Mouse (Mus musculus): ENCODE measurements around the gene Flnc. TPM values are rescaled to one million over a fixed set of nuclear protein-coding genes. Genes with fewer than 3 reads are reported as not detected.

Flnc gene
- polyA plus RNA-seq, 1 experiment from 2014 or later = 0.07 TPM

GRCm38 (mm10) chr6:29391802-29392201, 41.3 kb upstream of the Flnc start:
- DNase-seq (no peak), ATAC-seq (no peak)
- Histone ChIP-seq H3K4me2 (ENCODE audit: low read depth, low read length) (no peak overlapping the region), H3K27me3 (ENCODE audit: insufficient read depth, low read length) (peaks cover 41% of the 10 kb centered on the region), H3K9me3 (ENCODE audit: low read length) (no peaks in the 10 kb centered on the region), H3K27ac (ENCODE audit: low read depth) (no peak overlapping the region), H3K9ac (replicated peaks) (no peak overlapping the region), H3K4me3 (ENCODE audit: low read depth, low read length) (no peak overlapping the region), H3K4me1 (ENCODE audit: insufficient read depth) (peaks cover 17% of the 10 kb centered on the region), H3K36me3 (replicated peaks; ENCODE audit: insufficient read depth, low read length) (no peaks in the 10 kb centered on the region)
- TF ChIP-seq EP300 (IDR thresholded peaks at IDR 0.05; ENCODE audit: low read depth) (no peak), CTCF (IDR thresholded peaks at IDR 0.05; ENCODE audit: low read depth) (0 out of 2 replicates have a peak, but pooled peaks have one; percentile 23)
- 67% methylated on average over 4 of the region's 4 CpGs for WGBS (ENCODE audit: insufficient replicate concordance)

- Histone ChIP-seq H3K27ac (ENCODE audit: low read depth) (no peak overlapping the region), H3K27me3 (ENCODE audit: insufficient read depth, low read length) (peaks cover 63% of the 10 kb centered on the region), H3K36me3 (replicated peaks; ENCODE audit: insufficient read depth, low read length) (no peaks in the 10 kb centered on the region), H3K9ac (replicated peaks) (no peak overlapping the region), H3K4me3 (ENCODE audit: low read depth, low read length) (no peak overlapping the region), H3K4me2 (ENCODE audit: low read depth, low read length) (no peak overlapping the region), H3K9me3 (ENCODE audit: low read length) (no peaks in the 10 kb centered on the region), H3K4me1 (ENCODE audit: insufficient read depth) (peaks cover 8% of the 10 kb centered on the region; the same call in 1 of the 2 replicates)
- no peak for ATAC-seq
- 69% methylated on average over 1 of the region's 1 CpGs for WGBS (ENCODE audit: insufficient replicate concordance)
- TF ChIP-seq CTCF (IDR thresholded peaks at IDR 0.05; ENCODE audit: low read depth) = no peak
- no peak for TF ChIP-seq EP300 (IDR thresholded peaks at IDR 0.05; ENCODE audit: low read depth)
- DNase-seq = no peak
Observed at GRCm38 (mm10) chr6:29394286-29394685, 38.8 kb upstream of the Flnc start.

GRCm38 (mm10) chr6:29395910-29396713, 36.9 kb upstream of the Flnc start, which contains the start of gene Ccdc136:
Gene Ccdc136, plus strand, starts transcription at chr6:29396309.
- no peak for TF ChIP-seq EP300 (IDR thresholded peaks at IDR 0.05; ENCODE audit: low read depth)
- TF ChIP-seq CTCF (IDR thresholded peaks at IDR 0.05; ENCODE audit: low read depth) = no peak
- H3K9ac ChIP-seq (replicated peaks) = no peak within 1 kb of the TSS
- H3K36me3 ChIP-seq (replicated peaks; ENCODE audit: insufficient read depth, low read length) = no peaks in the 10 kb centered on the region
- no peak within 1 kb of the TSS for H3K27ac ChIP-seq (ENCODE audit: low read depth)
- WGBS (ENCODE audit: insufficient replicate concordance) = 1% methylated on average over 27 of the region's 49 CpGs
- peak within 1 kb of the TSS; percentile 83 for H3K4me2 ChIP-seq (ENCODE audit: low read depth, low read length)
- ATAC-seq (peak; percentile 73), DNase-seq (peak; percentile 60)
- H3K4me1 ChIP-seq (ENCODE audit: insufficient read depth) = peaks cover 8% of the 10 kb centered on the region; the same call in 1 of the 2 replicates
- H3K9me3 ChIP-seq (ENCODE audit: low read length) = no peaks in the 10 kb centered on the region
- H3K4me3 ChIP-seq (ENCODE audit: low read depth, low read length) = peak within 1 kb of the TSS; percentile 48
- peaks cover 66% of the 10 kb centered on the region for H3K27me3 ChIP-seq (ENCODE audit: insufficient read depth, low read length)

GRCm38 (mm10) chr6:29396714-29397540, 36.1 kb upstream of the Flnc start:
- ATAC-seq (0 out of 2 replicates have a peak, but pooled peaks have one; percentile 10), DNase-seq (no peak)
- 10% methylated on average over 24 of the region's 24 CpGs for WGBS (ENCODE audit: insufficient replicate concordance)
- H3K4me2 ChIP-seq (ENCODE audit: low read depth, low read length) = peak overlapping the region; percentile 83
- H3K4me1 ChIP-seq (ENCODE audit: insufficient read depth) = peaks cover 8% of the 10 kb centered on the region; the same call in 1 of the 2 replicates
- H3K27ac ChIP-seq (ENCODE audit: low read depth) = no peak overlapping the region
- no peaks in the 10 kb centered on the region for H3K9me3 ChIP-seq (ENCODE audit: low read length)
- peaks cover 66% of the 10 kb centered on the region for H3K27me3 ChIP-seq (ENCODE audit: insufficient read depth, low read length)
- H3K9ac ChIP-seq (replicated peaks) = no peak overlapping the region
- H3K36me3 ChIP-seq (replicated peaks; ENCODE audit: insufficient read depth, low read length) = no peaks in the 10 kb centered on the region
- H3K4me3 ChIP-seq (ENCODE audit: low read depth, low read length) = peak overlapping the region; percentile 48
- TF ChIP-seq EP300 (IDR thresholded peaks at IDR 0.05; ENCODE audit: low read depth) (no peak), CTCF (IDR thresholded peaks at IDR 0.05; ENCODE audit: low read depth) (no peak)

- no peak for TF ChIP-seq EP300 (IDR thresholded peaks at IDR 0.05; ENCODE audit: low read depth)
- no peak overlapping the region for H3K4me3 ChIP-seq (ENCODE audit: low read depth, low read length)
- no peak for ATAC-seq
- H3K4me2 ChIP-seq (ENCODE audit: low read depth, low read length) = no peak overlapping the region
- no peak overlapping the region for H3K27ac ChIP-seq (ENCODE audit: low read depth)
- no peaks in the 10 kb centered on the region for H3K9me3 ChIP-seq (ENCODE audit: low read length)
- H3K27me3 ChIP-seq (ENCODE audit: insufficient read depth, low read length) = peaks cover 68% of the 10 kb centered on the region
- H3K9ac ChIP-seq (replicated peaks) = no peak overlapping the region
- 30% methylated on average over 6 of the region's 6 CpGs for WGBS (ENCODE audit: insufficient replicate concordance)
- peaks cover 8% of the 10 kb centered on the region; the same call in 1 of the 2 replicates for H3K4me1 ChIP-seq (ENCODE audit: insufficient read depth)
- DNase-seq = no peak
- no peaks in the 10 kb centered on the region for H3K36me3 ChIP-seq (replicated peaks; ENCODE audit: insufficient read depth, low read length)
Observed at GRCm38 (mm10) chr6:29397575-29397974, 35.5 kb upstream of the Flnc start.

- Histone ChIP-seq H3K9me3 (ENCODE audit: low read length) (no peaks in the 10 kb centered on the region), H3K27ac (ENCODE audit: low read depth) (no peak overlapping the region), H3K4me3 (ENCODE audit: low read depth, low read length) (no peak overlapping the region), H3K4me1 (ENCODE audit: insufficient read depth) (peaks cover 10% of the 10 kb centered on the region), H3K27me3 (ENCODE audit: insufficient read depth, low read length) (peaks cover 63% of the 10 kb centered on the region), H3K36me3 (replicated peaks; ENCODE audit: insufficient read depth, low read length) (no peaks in the 10 kb centered on the region), H3K9ac (replicated peaks) (no peak overlapping the region), H3K4me2 (ENCODE audit: low read depth, low read length) (no peak overlapping the region)
- DNase-seq (no peak), ATAC-seq (no peak)
- whole genome bisulfite sequencing (ENCODE audit: insufficient replicate concordance) = 78% methylated on average over 4 of the region's 4 CpGs
- TF ChIP-seq CTCF (IDR thresholded peaks at IDR 0.05; ENCODE audit: low read depth) (no peak), EP300 (IDR thresholded peaks at IDR 0.05; ENCODE audit: low read depth) (no peak)
Observed at GRCm38 (mm10) chr6:29399851-29400250, 33.2 kb upstream of the Flnc start.

Measured in liver, postnatal 0 days (tissue).